ENCODE assay signal across 2 mouse cellular contexts in the genomic region with DNA sequence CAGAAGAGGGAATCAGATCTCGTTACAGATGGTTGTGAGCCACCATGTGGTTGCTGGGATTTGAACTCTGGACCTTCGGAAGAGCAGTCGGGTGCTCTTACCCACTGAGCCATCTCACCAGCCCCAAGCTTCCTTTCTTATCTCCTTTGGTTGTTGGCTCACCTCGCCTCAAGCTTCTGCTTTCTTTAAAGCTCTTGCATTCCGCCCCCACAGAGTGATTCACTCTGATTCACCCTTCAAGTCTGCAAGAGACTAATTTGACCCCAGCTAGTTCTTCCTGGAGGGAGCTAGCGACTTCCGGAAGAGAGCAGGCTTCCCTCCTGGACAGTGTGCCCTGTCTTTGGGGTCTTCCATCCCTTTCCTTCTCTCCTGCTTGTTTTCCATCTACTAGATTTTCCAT. TPM values are rescaled to one million over a fixed set of nuclear protein-coding genes. Genes with fewer than 3 reads are reported as not detected.
"Had no signal": no experiment of that assay in that cellular context is flagged by ENCODE, and none has a peak within 500 bp of the region (broad histone marks: within the 10 kb centered on the region; RNA-seq: fewer than 3 reads in every experiment).

No protein-coding gene starts in this region.

RNA-seq across cellular contexts. Expression of a gene that starts 6.1 kb away (rescaled TPM):
- polyA plus RNA-seq: macrophage; testis, adult 2 months had no signal
